Mouse (Mus musculus): Measurements from ENCODE around the gene Efnb3.

DNA sequence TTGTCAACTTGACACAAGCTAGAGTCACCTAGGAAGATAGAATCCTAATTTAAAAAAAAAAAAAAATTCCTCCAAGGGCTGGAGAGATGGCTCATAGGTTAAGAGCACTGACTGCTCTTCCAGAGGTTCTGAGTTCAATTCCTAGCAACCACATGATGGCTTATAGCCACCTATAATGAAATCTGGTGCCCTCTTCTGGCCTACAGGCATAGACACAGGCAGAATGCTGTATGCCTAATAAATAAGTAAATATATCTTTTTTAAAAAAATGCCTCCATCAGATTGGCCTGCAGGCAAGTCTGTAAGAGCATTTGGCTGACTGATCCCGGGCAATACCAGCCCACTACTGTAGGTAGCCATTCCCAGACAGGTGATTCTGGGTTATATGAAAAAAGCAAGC is 25.0 kb downstream of the Efnb3 start:
- no peak for TF ChIP-seq CTCF (IDR thresholded peaks at IDR 0.05; ENCODE audit: low read depth, low read length)
- no peak for TF ChIP-seq POLR2A (IDR thresholded peaks at IDR 0.05; ENCODE audit: borderline replicate concordance, low read depth, low read length)

All from bone marrow macrophage, adult 2 months (primary cell).